Mouse (Mus musculus) G1E (cell line): ENCODE data around the gene Zfp57.

Source experiments
- CTCF ChIP-seq: IDR thresholded peaks from 2 replicates; pipeline ENCODE4 v1.5.1; 2012; ENCODE audit warnings: low read depth, low read length, inconsistent platforms, mixed read lengths
- GATA1 ChIP-seq: IDR thresholded peaks from 2 replicates; pipeline ENCODE4 v1.6.1; 2012; ENCODE audit warnings: borderline replicate concordance, low read length, inconsistent platforms, mixed read lengths
- GATA2 ChIP-seq: IDR thresholded peaks from 2 replicates; pipeline ENCODE4 v1.6.1; 2012; ENCODE audit warnings: low read depth, low read length, inconsistent platforms, borderline replicate concordance
- POLR2AphosphoS5 ChIP-seq: IDR thresholded peaks from 2 replicates; pipeline ENCODE4 v1.6.1; 2012; ENCODE audit warnings: low read depth, low read length, inconsistent platforms; ENCODE audit not compliant: insufficient replicate concordance
- TAL1 ChIP-seq: conservative IDR thresholded peaks from 2 replicates; pipeline ENCODE4 v1.6.1; 2012; ENCODE audit warnings: low read depth, low read length, inconsistent platforms, mixed read lengths

- TF ChIP-seq CTCF, result no peak
- TF ChIP-seq TAL1, result no peak
- no peak for TF ChIP-seq POLR2AphosphoS5
- TF ChIP-seq GATA1, result no peak
- no peak for TF ChIP-seq GATA2
Observed at GRCm38 (mm10) chr17:37050399-37050798, 49.4 kb downstream of the Zfp57 start.
